Mouse (Mus musculus) R1 (cell line): ENCODE data around the gene Ankrd65.
A peak's percentile ranks its signal among the peaks of the same experiment; 100 is the strongest.
"Not testable (repeated sequence)": the region's sequence is repeated elsewhere in the genome, so short reads cannot be mapped to it uniquely, and the experiment has no call there.

Experiments used
- DNase-seq: peaks from one replicate; pipeline ENCODE4 v3.0.0-alpha.2; 2018; ENCODE audit warnings: low read depth, low spot score

The Ankrd65 gene

GRCm38 (mm10) chr4:155790021-155790489, at the start of gene Ankrd65:
Gene Ankrd65, plus strand, starts transcription at chr4:155790439.
- DNase-seq = no peak

- not testable (repeated sequence) for DNase-seq
Measured at GRCm38 (mm10) chr4:155740681-155741080, 49.6 kb upstream of the Ankrd65 start.

- no peak for DNase-seq
Measured at GRCm38 (mm10) chr4:155742684-155743083, 47.6 kb upstream of the Ankrd65 start.

GRCm38 (mm10) chr4:155744474-155744873, 45.8 kb upstream of the Ankrd65 start:
- no peak for DNase-seq

- no peak for DNase-seq
Measured at GRCm38 (mm10) chr4:155745136-155745535, 45.1 kb upstream of the Ankrd65 start.

- no peak for DNase-seq
Measured at GRCm38 (mm10) chr4:155746036-155746548, 44.1 kb upstream of the Ankrd65 start.

GRCm38 (mm10) chr4:155746575-155747490, 43.4 kb upstream of the Ankrd65 start:
- DNase-seq = no peak

- no peak for DNase-seq
Measured at GRCm38 (mm10) chr4:155757011-155757410, 33.2 kb upstream of the Ankrd65 start.

DNA sequence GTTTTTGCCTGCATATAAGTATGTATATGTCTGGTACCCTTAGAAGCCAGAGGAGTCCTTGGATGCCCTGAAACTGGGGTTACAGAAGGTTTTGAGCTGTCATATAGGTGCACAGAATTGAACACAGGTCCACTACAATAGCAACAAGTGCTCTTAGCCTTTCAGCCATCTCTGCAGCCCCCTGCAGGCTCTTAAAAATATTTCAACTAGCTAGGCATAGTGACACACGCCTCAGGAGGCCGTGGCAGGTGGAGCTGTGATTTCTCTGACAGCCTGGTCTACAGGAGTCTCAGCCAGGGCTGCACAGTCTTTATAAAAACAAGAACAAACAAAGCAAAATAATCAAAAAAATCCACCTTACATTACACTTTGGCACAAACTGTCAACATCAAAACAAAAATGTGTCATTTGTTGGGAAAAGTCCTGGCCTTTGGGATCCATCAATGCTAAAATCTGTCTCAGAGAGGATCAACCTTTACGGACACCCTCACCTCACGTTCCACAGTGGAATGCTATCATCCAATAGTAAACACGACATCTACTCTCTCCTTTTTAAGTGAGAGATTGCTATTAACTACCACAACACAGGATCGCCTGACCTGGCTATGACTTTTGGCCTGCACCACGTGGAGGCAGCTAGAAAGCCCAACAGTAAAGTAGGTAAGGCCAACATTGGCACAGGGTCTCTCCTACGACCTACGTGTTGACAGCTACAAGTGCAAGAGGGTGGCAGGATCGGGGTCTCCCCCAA, 30.2 kb upstream of the Ankrd65 start:
- peak; percentile 77 for DNase-seq

GRCm38 (mm10) chr4:155760613-155761355, 29.5 kb upstream of the Ankrd65 start, which contains the start of gene Atad3a:
Gene Atad3a, minus strand, starts transcription at chr4:155761093.
- peak; percentile 98 for DNase-seq

GRCm38 (mm10) chr4:155761356-155762099, 28.7 kb upstream of the Ankrd65 start:
- no peak for DNase-seq

- no peak for DNase-seq
Measured at GRCm38 (mm10) chr4:155762357-155762756, 27.9 kb upstream of the Ankrd65 start.

DNA sequence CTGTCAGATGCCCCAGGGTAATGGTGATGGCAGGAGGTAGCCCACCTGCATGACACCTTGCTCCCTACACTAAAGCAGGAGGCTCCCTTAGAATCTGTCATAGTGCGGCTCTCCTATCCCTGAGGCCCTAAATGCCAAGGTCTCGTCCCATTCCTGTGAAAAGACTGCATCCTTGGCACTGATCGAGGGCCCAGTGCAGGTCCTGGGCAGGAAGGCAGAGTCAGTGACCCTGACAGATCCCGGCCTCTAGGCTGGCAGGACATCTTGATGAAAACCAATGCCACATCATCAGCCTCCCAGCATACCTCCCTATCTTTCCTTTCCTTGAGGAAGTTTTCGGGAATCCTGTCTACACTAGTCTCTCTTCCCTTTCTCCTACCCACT, 20.8 kb upstream of the Ankrd65 start:
- peak; percentile 28 for DNase-seq

DNA sequence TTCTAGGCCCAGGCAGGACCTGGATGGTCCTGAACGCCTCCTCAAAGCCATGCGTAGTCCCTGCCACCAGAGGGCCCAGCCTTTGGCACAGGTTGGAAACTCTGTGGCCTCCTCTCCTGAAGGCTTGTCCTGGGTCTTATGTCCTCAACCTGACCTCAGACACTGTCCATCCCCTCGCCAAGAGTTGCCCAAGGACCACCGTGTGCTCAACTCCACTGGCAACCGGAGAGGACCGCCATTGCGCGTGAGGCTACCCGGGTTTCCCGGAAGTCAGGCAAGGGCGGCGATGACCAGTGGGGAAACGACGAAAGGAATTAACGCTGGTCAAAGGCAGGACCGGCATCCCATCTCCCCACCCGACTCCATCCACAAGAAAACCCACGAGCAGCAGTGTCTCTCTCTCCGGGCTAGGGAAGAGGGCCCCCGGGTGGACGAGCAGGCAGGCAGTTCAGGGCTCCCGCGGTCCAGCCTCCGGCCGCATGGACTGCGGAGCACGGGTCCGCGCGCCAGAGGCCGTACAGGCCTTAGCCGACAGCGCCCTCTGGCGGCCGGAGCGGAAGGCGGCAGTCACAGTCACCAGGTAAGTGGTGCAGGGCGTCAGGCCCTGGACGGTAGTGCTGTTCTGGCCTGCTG, 20.2 kb upstream of the Ankrd65 start:
- DNase-seq = peak; percentile 88

DNA sequence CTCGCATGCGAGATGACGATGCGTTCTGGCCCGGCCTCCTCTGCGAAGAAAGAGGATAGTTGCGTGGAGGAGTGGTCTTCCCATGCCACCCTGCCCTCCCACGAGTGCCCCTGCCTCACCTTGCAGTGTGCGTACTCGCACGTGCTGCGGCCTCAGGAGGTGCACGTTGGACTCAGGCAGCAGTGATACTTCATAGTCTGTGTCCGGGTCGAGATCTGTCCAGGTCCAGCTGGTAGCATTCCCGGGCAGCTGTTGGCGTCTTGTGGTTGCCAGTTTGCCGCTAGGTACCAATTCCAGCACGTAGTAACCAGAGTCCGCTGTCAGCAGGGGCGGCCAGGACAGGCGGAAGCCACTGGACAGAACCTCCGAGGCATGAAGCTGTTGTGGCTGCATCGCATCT, 19.6 kb upstream of the Ankrd65 start:
- DNase-seq = no peak

GRCm38 (mm10) chr4:155771706-155772105, 18.5 kb upstream of the Ankrd65 start:
- no peak for DNase-seq

- DNase-seq = no peak
Measured at GRCm38 (mm10) chr4:155772786-155773185, 17.5 kb upstream of the Ankrd65 start.

DNA sequence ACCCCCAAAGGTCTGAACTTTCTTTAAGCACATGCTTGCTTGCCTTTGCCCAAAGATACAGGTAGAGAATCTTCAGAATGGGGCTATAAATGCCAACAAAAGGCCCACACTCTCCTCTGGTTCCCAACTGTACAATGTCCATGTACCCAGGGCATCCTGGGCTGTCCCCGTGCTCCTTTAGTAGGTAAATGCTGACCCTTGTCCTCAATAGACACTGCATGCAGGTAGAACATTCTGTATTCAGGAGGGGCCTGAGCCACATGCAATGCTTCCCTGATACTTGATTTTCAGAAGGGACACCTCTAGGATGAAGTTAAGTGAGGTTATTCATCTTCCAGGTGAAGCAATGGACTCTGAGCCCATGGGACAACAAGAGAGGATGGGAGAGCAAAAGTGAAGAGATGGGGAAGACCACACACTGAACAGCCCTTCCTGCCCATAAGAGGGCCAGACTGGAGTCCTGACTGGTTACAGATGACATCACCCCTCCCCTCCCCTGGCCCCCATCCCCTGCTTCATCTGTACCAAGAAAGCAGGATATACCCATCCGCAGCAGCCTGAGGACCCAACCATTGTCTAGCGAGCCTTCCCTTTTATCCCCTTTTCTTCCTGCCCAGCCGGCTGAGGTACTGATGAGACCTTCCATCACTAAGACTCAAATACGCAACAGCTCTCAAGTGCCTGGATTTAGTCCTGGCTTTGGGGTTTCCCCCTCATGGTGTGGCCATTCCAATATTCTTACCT, 16.7 kb upstream of the Ankrd65 start:
- no peak for DNase-seq

- peak; percentile 91 for DNase-seq
Measured at GRCm38 (mm10) chr4:155774280-155774754, 15.9 kb upstream of the Ankrd65 start, which contains the start of gene Vwa1. Gene Vwa1, minus strand, starts transcription at chr4:155774698.
